Mouse (Mus musculus): ENCODE results near the gene Mpp5. TPM values are rescaled to one million over a fixed set of nuclear protein-coding genes. Genes with fewer than 3 reads are reported as not detected.

The Mpp5 gene
- 13.2 and 15.0 TPM in 2 replicates for polyA plus RNA-seq (2014; fragmentation: Nextera tagmentation; extraction: Ambion mirVana)

GRCm38 (mm10) chr12:78748557-78749377 lies at the start of gene Mpp5:
TSS of gene Mpp5 (plus strand) at chr12:78748907.
- H3K36me3 ChIP-seq (ENCODE audit: control insufficient read depth, insufficient read depth, low read length) = no peaks in the 10 kb centered on the region

DNA sequence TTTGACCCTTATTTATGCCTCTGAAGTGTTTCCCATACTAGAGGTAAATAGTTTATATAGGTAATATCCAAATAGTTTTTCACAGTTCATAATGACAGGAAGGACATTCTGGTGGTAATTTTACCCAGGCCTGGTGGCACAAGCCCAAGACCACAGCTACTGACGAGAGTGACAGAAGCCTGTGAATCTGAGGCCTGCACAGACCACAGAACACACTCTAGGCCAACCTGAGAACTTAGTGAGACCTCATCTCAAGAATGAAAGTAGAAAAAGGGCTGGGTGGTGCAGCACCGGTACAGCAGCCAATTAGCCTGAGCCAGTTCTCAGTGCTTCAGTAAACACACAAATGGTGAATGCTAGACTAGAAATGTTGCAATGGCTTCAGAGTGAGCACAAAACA lies 30.9 kb upstream of the Mpp5 start:
- WGBS = 68% methylated on average over 2 of the region's 2 CpGs
- no peak for ATAC-seq (ENCODE audit: insufficient number of reproducible peaks, insufficient read depth, low FRiP score, low read depth)
- H3K4me2 ChIP-seq (ENCODE audit: low read length) = no peak overlapping the region
- no peak overlapping the region for H3K9ac ChIP-seq (ENCODE audit: low read length)
- no peaks in the 10 kb centered on the region for H3K27me3 ChIP-seq (ENCODE audit: control insufficient read depth, insufficient read depth, low read length)
- no peaks in the 10 kb centered on the region for H3K4me1 ChIP-seq (ENCODE audit: control insufficient read depth in 2 of 2, insufficient read depth in 2 of 2, low read length in 2 of 2)
- no peak overlapping the region for H3K4me3 ChIP-seq (ENCODE audit: control insufficient read depth in 1 of 2, insufficient read depth in 1 of 2, low read depth in 1 of 2, low read length in 2 of 2)
- H3K9me3 ChIP-seq (ENCODE audit: control insufficient read depth, low read length) = no peaks in the 10 kb centered on the region
- no peak overlapping the region for H3K27ac ChIP-seq (replicated peaks in 1 of 2; ENCODE audit: control insufficient read depth in 1 of 2, insufficient read depth in 1 of 2, low read depth in 2 of 2, low read length in 2 of 2)
- H3K36me3 ChIP-seq (ENCODE audit: control insufficient read depth, insufficient read depth, low read length) = no peaks in the 10 kb centered on the region

More at GRCm38 (mm10) chr12:78748557-78749377, at the start of gene Mpp5:
- Histone ChIP-seq H3K4me1 (ENCODE audit: control insufficient read depth in 2 of 2, insufficient read depth in 2 of 2, low read length in 2 of 2) (peaks cover 2 to 11% of the 10 kb centered on the region in 2 experiments; a peak in 3 of 4 replicates), H3K4me2 (ENCODE audit: low read length) (peak within 1 kb of the TSS; percentile 99), H3K4me3 (ENCODE audit: control insufficient read depth in 1 of 2, insufficient read depth in 1 of 2, low read depth in 1 of 2, low read length in 2 of 2) (peak within 1 kb of the TSS; percentile 93 to 97), H3K9me3 (ENCODE audit: control insufficient read depth, low read length) (no peaks in the 10 kb centered on the region), H3K9ac (ENCODE audit: low read length) (peak within 1 kb of the TSS; percentile 94), H3K27me3 (ENCODE audit: control insufficient read depth, insufficient read depth, low read length) (no peaks in the 10 kb centered on the region), H3K27ac (replicated peaks in 1 of 2; ENCODE audit: control insufficient read depth in 1 of 2, insufficient read depth in 1 of 2, low read depth in 2 of 2, low read length in 2 of 2) (peak within 1 kb of the TSS; percentile 96 to 97)
- under 1% methylated on average over 65 of the region's 98 CpGs for WGBS
- ATAC-seq (ENCODE audit: insufficient number of reproducible peaks, insufficient read depth, low FRiP score, low read depth) = peak; percentile 98

- WGBS = 38% methylated on average over 4 of the region's 4 CpGs
Measured at GRCm38 (mm10) chr12:78727723-78728122, 21.0 kb upstream of the Mpp5 start.

GRCm38 (mm10) chr12:78739633-78740032 lies 9.1 kb upstream of the Mpp5 start:
- Histone ChIP-seq H3K36me3 (ENCODE audit: control insufficient read depth, insufficient read depth, low read length) (no peaks in the 10 kb centered on the region), H3K4me1 (ENCODE audit: control insufficient read depth in 2 of 2, insufficient read depth in 2 of 2, low read length in 2 of 2) (no peaks in the 10 kb centered on the region), H3K4me3 (ENCODE audit: control insufficient read depth in 1 of 2, insufficient read depth in 1 of 2, low read depth in 1 of 2, low read length in 2 of 2) (no peak overlapping the region), H3K9me3 (ENCODE audit: control insufficient read depth, low read length) (no peaks in the 10 kb centered on the region), H3K9ac (ENCODE audit: low read length) (no peak overlapping the region), H3K27me3 (ENCODE audit: control insufficient read depth, insufficient read depth, low read length) (no peaks in the 10 kb centered on the region), H3K4me2 (ENCODE audit: low read length) (no peak overlapping the region), H3K27ac (replicated peaks in 1 of 2; ENCODE audit: control insufficient read depth in 1 of 2, insufficient read depth in 1 of 2, low read depth in 2 of 2, low read length in 2 of 2) (no peak overlapping the region)
- ATAC-seq (ENCODE audit: insufficient number of reproducible peaks, insufficient read depth, low FRiP score, low read depth) = no peak
- whole genome bisulfite sequencing = 61% methylated on average over 2 of the region's 2 CpGs

More at GRCm38 (mm10) chr12:78727723-78728122, 21.0 kb upstream of the Mpp5 start:
- H3K4me1 ChIP-seq (ENCODE audit: control insufficient read depth in 2 of 2, insufficient read depth in 2 of 2, low read length in 2 of 2) = no peaks in the 10 kb centered on the region
- no peaks in the 10 kb centered on the region for H3K9me3 ChIP-seq (ENCODE audit: control insufficient read depth, low read length)
- no peak for ATAC-seq (ENCODE audit: insufficient number of reproducible peaks, insufficient read depth, low FRiP score, low read depth)
- H3K4me3 ChIP-seq (ENCODE audit: control insufficient read depth in 1 of 2, insufficient read depth in 1 of 2, low read depth in 1 of 2, low read length in 2 of 2) = no peak overlapping the region
- H3K4me2 ChIP-seq (ENCODE audit: low read length) = no peak overlapping the region
- no peaks in the 10 kb centered on the region for H3K36me3 ChIP-seq (ENCODE audit: control insufficient read depth, insufficient read depth, low read length)
- H3K27ac ChIP-seq (replicated peaks in 1 of 2; ENCODE audit: control insufficient read depth in 1 of 2, insufficient read depth in 1 of 2, low read depth in 2 of 2, low read length in 2 of 2) = no peak overlapping the region
- no peaks in the 10 kb centered on the region for H3K27me3 ChIP-seq (ENCODE audit: control insufficient read depth, insufficient read depth, low read length)
- no peak overlapping the region for H3K9ac ChIP-seq (ENCODE audit: low read length)

DNA sequence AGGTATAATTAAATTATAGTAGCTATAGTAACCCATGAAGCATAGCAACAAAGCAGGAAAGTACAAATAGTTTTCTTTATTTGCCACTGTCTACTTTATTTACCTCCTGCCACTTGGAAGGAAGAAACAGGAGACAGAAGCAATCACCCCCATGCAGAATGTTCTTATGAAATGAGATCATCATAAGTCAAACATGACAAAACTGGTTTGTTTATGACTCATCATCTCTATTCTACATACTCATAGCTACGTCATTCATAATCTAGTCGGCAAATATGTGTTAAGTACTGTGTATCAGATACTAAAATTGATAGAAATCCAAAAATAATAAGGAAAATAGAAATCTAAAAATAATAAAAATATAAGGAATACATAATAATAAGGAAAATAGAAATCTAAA lies 8.4 kb upstream of the Mpp5 start:
- Histone ChIP-seq H3K4me3 (ENCODE audit: control insufficient read depth in 1 of 2, insufficient read depth in 1 of 2, low read depth in 1 of 2, low read length in 2 of 2) (no peak overlapping the region), H3K27ac (replicated peaks in 1 of 2; ENCODE audit: control insufficient read depth in 1 of 2, insufficient read depth in 1 of 2, low read depth in 2 of 2, low read length in 2 of 2) (no peak overlapping the region), H3K9ac (ENCODE audit: low read length) (no peak overlapping the region), H3K27me3 (ENCODE audit: control insufficient read depth, insufficient read depth, low read length) (no peaks in the 10 kb centered on the region), H3K9me3 (ENCODE audit: control insufficient read depth, low read length) (no peaks in the 10 kb centered on the region), H3K36me3 (ENCODE audit: control insufficient read depth, insufficient read depth, low read length) (no peaks in the 10 kb centered on the region), H3K4me1 (ENCODE audit: control insufficient read depth in 2 of 2, insufficient read depth in 2 of 2, low read length in 2 of 2) (no peaks in the 10 kb centered on the region), H3K4me2 (ENCODE audit: low read length) (no peak overlapping the region)
- 80% methylated on average over 2 of the region's 2 CpGs for WGBS
- no peak for ATAC-seq (ENCODE audit: insufficient number of reproducible peaks, insufficient read depth, low FRiP score, low read depth)

DNA sequence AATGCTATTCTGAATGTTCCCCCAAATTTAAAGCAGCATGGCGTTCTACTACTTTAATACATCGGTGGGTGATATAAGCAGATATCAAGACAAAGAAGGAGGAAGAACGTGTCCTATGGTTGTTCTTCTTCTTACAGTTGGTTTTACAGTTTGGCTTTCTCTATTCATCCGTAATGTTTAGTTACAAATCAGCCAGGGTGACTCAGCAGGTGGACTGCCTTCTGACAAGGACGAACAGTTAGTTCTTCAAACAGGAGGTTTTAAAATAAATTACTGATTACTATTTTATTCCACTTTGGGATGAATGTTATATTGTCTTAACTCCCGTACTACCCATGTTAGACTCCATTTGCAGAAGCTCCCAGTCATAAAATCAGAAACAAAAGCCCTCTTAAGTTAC lies 2.5 kb upstream of the Mpp5 start:
- no peak overlapping the region for H3K9ac ChIP-seq (ENCODE audit: low read length)
- ATAC-seq (ENCODE audit: insufficient number of reproducible peaks, insufficient read depth, low FRiP score, low read depth) = no peak
- H3K9me3 ChIP-seq (ENCODE audit: control insufficient read depth, low read length) = no peaks in the 10 kb centered on the region
- H3K4me3 ChIP-seq (ENCODE audit: control insufficient read depth in 1 of 2, insufficient read depth in 1 of 2, low read depth in 1 of 2, low read length in 2 of 2) = no peak overlapping the region
- H3K4me2 ChIP-seq (ENCODE audit: low read length) = no peak overlapping the region
- no peaks in the 10 kb centered on the region for H3K36me3 ChIP-seq (ENCODE audit: control insufficient read depth, insufficient read depth, low read length)
- H3K27ac ChIP-seq (replicated peaks in 1 of 2; ENCODE audit: control insufficient read depth in 1 of 2, insufficient read depth in 1 of 2, low read depth in 2 of 2, low read length in 2 of 2) = no peak overlapping the region
- 73% methylated on average over 6 of the region's 6 CpGs for WGBS
- peaks cover 2 to 6% of the 10 kb centered on the region in 2 experiments; a peak in 1 of 4 replicates for H3K4me1 ChIP-seq (ENCODE audit: control insufficient read depth in 2 of 2, insufficient read depth in 2 of 2, low read length in 2 of 2)
- H3K27me3 ChIP-seq (ENCODE audit: control insufficient read depth, insufficient read depth, low read length) = no peaks in the 10 kb centered on the region

DNA sequence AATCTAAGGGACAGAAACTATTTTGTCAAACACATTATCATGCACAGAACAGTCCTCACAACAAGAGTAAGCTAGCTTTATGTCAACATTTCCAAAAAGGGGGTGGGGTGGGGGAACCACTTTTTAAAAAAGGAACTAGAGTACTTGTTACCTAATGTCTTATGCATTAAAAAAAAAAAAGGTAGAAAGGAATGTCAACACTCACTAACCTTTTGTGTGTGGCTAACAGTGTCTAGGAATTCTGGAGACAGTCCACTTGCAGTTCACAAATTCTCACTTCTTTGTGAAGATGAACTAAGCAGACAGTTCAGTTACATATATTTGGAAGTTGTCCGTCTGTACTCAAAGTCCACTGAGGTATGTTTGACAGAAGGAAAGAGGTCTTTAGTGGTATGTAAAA lies 1.3 kb upstream of the Mpp5 start:
- no peak for ATAC-seq (ENCODE audit: insufficient number of reproducible peaks, insufficient read depth, low FRiP score, low read depth)
- 30% methylated on average over 1 of the region's 1 CpGs for WGBS
- peak overlapping the region in 1 of 2 experiments; percentile 93; a peak in 1 of 4 replicates for H3K4me3 ChIP-seq (ENCODE audit: control insufficient read depth in 1 of 2, insufficient read depth in 1 of 2, low read depth in 1 of 2, low read length in 2 of 2)

More for the DNA sequence above, 1.3 kb upstream of the Mpp5 start:
- peaks cover 2 to 11% of the 10 kb centered on the region in 2 experiments; a peak in 3 of 4 replicates for H3K4me1 ChIP-seq (ENCODE audit: control insufficient read depth in 2 of 2, insufficient read depth in 2 of 2, low read length in 2 of 2)
- H3K9ac ChIP-seq (ENCODE audit: low read length) = peak overlapping the region; percentile 82; the same call in 1 of the 2 replicates
- no peaks in the 10 kb centered on the region for H3K36me3 ChIP-seq (ENCODE audit: control insufficient read depth, insufficient read depth, low read length)
- H3K4me2 ChIP-seq (ENCODE audit: low read length) = peak overlapping the region; percentile 99
- no peaks in the 10 kb centered on the region for H3K9me3 ChIP-seq (ENCODE audit: control insufficient read depth, low read length)
- no peak overlapping the region for H3K27ac ChIP-seq (replicated peaks in 1 of 2; ENCODE audit: control insufficient read depth in 1 of 2, insufficient read depth in 1 of 2, low read depth in 2 of 2, low read length in 2 of 2)
- no peaks in the 10 kb centered on the region for H3K27me3 ChIP-seq (ENCODE audit: control insufficient read depth, insufficient read depth, low read length)

Measured in heart, embryonic 14.5 days (tissue).